Mouse (Mus musculus): Measurements from ENCODE around the gene Gm3448.
"Not testable (repeated sequence)": the region's sequence is repeated elsewhere in the genome, so short reads cannot be mapped to it uniquely, and the experiment has no call there.

DNA sequence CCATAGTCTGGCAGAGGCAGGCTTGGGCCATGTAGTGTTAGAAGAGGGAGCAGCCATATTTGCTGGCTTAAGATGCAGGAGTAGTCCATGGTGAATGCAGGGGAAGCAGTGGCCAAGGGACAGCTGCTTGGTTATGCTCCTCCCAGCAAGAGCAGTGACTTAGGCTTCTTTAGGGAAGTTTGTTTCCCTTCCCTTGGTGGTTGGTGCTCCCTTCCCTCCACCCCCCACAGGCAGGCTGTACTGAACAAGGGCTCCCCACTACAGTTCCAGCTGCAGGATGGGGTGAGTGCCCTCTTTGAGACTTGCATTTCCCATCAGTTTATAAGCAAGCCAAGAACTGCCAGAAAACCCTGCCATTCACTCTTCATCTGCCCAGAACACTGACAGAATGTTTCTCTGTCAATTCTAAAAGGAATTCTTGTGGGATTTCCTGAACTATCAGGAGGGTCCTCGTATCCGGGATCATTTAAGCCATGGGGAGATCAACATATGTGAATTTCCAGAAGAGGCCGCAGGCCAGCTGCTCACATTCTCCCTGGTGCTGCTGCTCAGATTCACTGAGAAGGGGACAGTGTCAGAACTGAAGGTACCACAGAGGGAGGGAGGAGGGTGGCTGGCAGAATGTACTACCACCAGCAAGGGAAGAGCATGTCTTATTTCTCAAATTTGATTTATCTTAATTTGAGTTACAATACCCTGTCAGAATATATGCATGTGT lies 19.7 kb downstream of the Gm3448 start:
- not testable (repeated sequence) for TF ChIP-seq EP300, CTCF (IDR thresholded peaks at IDR 0.05; ENCODE audit: low read depth)
